Mouse (Mus musculus): ENCODE measurements around the gene Mid1.

- TF ChIP-seq CTCF (IDR thresholded peaks at IDR 0.05; ENCODE audit: low read depth) (no peak), EP300 (IDR thresholded peaks at IDR 0.05; ENCODE audit: low read depth) (no peak)
Measured at GRCm38 (mm10) chrX:169794831-169795311, 109.9 kb downstream of the Mid1 start.
